Mouse (Mus musculus): ENCODE results near the gene Tfpi. TPM values are rescaled to one million over a fixed set of nuclear protein-coding genes. Genes with fewer than 3 reads are reported as not detected.
A peak's percentile ranks its signal among the peaks of the same experiment; 100 is the strongest.
"Not testable (repeated sequence)": the region's sequence is repeated elsewhere in the genome, so short reads cannot be mapped to it uniquely, and the experiment has no call there.

The Tfpi gene
- polyA plus RNA-seq (2016; fragmentation: Nextera tagmentation; extraction: Ambion mirVana): 12.5 and 13.9 TPM in 2 replicates

- H3K9me3 ChIP-seq (replicated peaks): no peaks in the 10 kb centered on the region
- peak within 1 kb of the TSS; percentile 30 for H3K4me3 ChIP-seq
- WGBS: 63% methylated on average over 4 of the region's 4 CpGs
- peak within 1 kb of the TSS; percentile 65 for H3K27ac ChIP-seq
- no peak for DNase-seq (ENCODE audit: low spot score)
- no peaks in the 10 kb centered on the region for H3K36me3 ChIP-seq
- H3K27me3 ChIP-seq (ENCODE audit: low read depth, poor library complexity, severe bottlenecking): no peaks in the 10 kb centered on the region
- H3K4me1 ChIP-seq: peaks cover 33% of the 10 kb centered on the region
These were observed at the start of gene Tfpi for GRCm38 (mm10) chr2:84476577-84476976. TSS of gene Tfpi (minus strand) at chr2:84476775.

GRCm38 (mm10) chr2:84526221-84526620 is 49.6 kb upstream of the Tfpi start:
- Histone ChIP-seq H3K36me3 (no peaks in the 10 kb centered on the region), H3K9me3 (replicated peaks) (no peaks in the 10 kb centered on the region), H3K27ac (no peak overlapping the region), H3K4me1 (no peaks in the 10 kb centered on the region), H3K27me3 (ENCODE audit: low read depth, poor library complexity, severe bottlenecking) (no peaks in the 10 kb centered on the region), H3K4me3 (no peak overlapping the region)
- DNase-seq (ENCODE audit: low spot score): no peak
- 84% methylated on average over 7 of the region's 7 CpGs for WGBS

GRCm38 (mm10) chr2:84525806-84526205 is 49.2 kb upstream of the Tfpi start:
- H3K27me3 ChIP-seq (ENCODE audit: low read depth, poor library complexity, severe bottlenecking): no peaks in the 10 kb centered on the region
- no peaks in the 10 kb centered on the region for H3K9me3 ChIP-seq (replicated peaks)
- WGBS: 76% methylated on average over 6 of the region's 6 CpGs
- H3K4me3 ChIP-seq: no peak overlapping the region
- H3K36me3 ChIP-seq: no peaks in the 10 kb centered on the region
- H3K27ac ChIP-seq: no peak overlapping the region
- no peaks in the 10 kb centered on the region for H3K4me1 ChIP-seq
- no peak for DNase-seq (ENCODE audit: low spot score)

GRCm38 (mm10) chr2:84525047-84525446 is 48.5 kb upstream of the Tfpi start:
- DNase-seq (ENCODE audit: low spot score): no peak
- Histone ChIP-seq H3K4me3 (no peak overlapping the region), H3K27ac (no peak overlapping the region), H3K9me3 (replicated peaks) (no peaks in the 10 kb centered on the region), H3K4me1 (no peaks in the 10 kb centered on the region), H3K36me3 (no peaks in the 10 kb centered on the region), H3K27me3 (ENCODE audit: low read depth, poor library complexity, severe bottlenecking) (no peaks in the 10 kb centered on the region)
- 96% methylated on average over 5 of the region's 5 CpGs for WGBS

- DNase-seq (ENCODE audit: low spot score): no peak
These were observed 47.4 kb upstream of the Tfpi start for GRCm38 (mm10) chr2:84523994-84524393.

GRCm38 (mm10) chr2:84523103-84523865 is 46.7 kb upstream of the Tfpi start:
- WGBS: 70% methylated on average over 6 of the region's 6 CpGs
- no peak overlapping the region for H3K27ac ChIP-seq
- H3K27me3 ChIP-seq (ENCODE audit: low read depth, poor library complexity, severe bottlenecking): no peaks in the 10 kb centered on the region
- H3K4me3 ChIP-seq: no peak overlapping the region
- H3K36me3 ChIP-seq: no peaks in the 10 kb centered on the region
- no peaks in the 10 kb centered on the region for H3K9me3 ChIP-seq (replicated peaks)
- DNase-seq (ENCODE audit: low spot score): no peak
- H3K4me1 ChIP-seq: no peaks in the 10 kb centered on the region

More at GRCm38 (mm10) chr2:84523994-84524393, 47.4 kb upstream of the Tfpi start:
- WGBS: 84% methylated on average over 6 of the region's 6 CpGs
- Histone ChIP-seq H3K36me3 (no peaks in the 10 kb centered on the region), H3K9me3 (replicated peaks) (no peaks in the 10 kb centered on the region), H3K27ac (no peak overlapping the region), H3K27me3 (ENCODE audit: low read depth, poor library complexity, severe bottlenecking) (no peaks in the 10 kb centered on the region), H3K4me1 (no peaks in the 10 kb centered on the region), H3K4me3 (no peak overlapping the region)

- no peaks in the 10 kb centered on the region for H3K36me3 ChIP-seq
- 77% methylated on average over 12 of the region's 12 CpGs for WGBS
- no peaks in the 10 kb centered on the region for H3K9me3 ChIP-seq (replicated peaks)
- H3K4me1 ChIP-seq: no peaks in the 10 kb centered on the region
- no peak for DNase-seq (ENCODE audit: low spot score)
- H3K27me3 ChIP-seq (ENCODE audit: low read depth, poor library complexity, severe bottlenecking): no peaks in the 10 kb centered on the region
- no peak overlapping the region for H3K27ac ChIP-seq
- H3K4me3 ChIP-seq: no peak overlapping the region
These were observed 43.0 kb upstream of the Tfpi start for GRCm38 (mm10) chr2:84519514-84520067.

- 85% methylated on average over 5 of the region's 5 CpGs for WGBS
- no peak overlapping the region for H3K27ac ChIP-seq
- H3K27me3 ChIP-seq (ENCODE audit: low read depth, poor library complexity, severe bottlenecking): no peaks in the 10 kb centered on the region
- no peak for DNase-seq (ENCODE audit: low spot score)
- no peaks in the 10 kb centered on the region for H3K9me3 ChIP-seq (replicated peaks)
- H3K36me3 ChIP-seq: no peaks in the 10 kb centered on the region
- no peak overlapping the region for H3K4me3 ChIP-seq
- no peaks in the 10 kb centered on the region for H3K4me1 ChIP-seq
These were observed 42.2 kb upstream of the Tfpi start for GRCm38 (mm10) chr2:84518767-84519166.

GRCm38 (mm10) chr2:84513281-84513680 is 36.7 kb upstream of the Tfpi start:
- H3K4me3 ChIP-seq: no peak overlapping the region
- DNase-seq (ENCODE audit: low spot score): no peak
- H3K4me1 ChIP-seq: no peaks in the 10 kb centered on the region
- H3K36me3 ChIP-seq: peaks cover 12% of the 10 kb centered on the region
- H3K9me3 ChIP-seq (replicated peaks): no peaks in the 10 kb centered on the region
- no peaks in the 10 kb centered on the region for H3K27me3 ChIP-seq (ENCODE audit: low read depth, poor library complexity, severe bottlenecking)
- H3K27ac ChIP-seq: no peak overlapping the region
- 89% methylated on average over 3 of the region's 3 CpGs for WGBS

- H3K27ac ChIP-seq: no peak overlapping the region
- H3K4me1 ChIP-seq: no peaks in the 10 kb centered on the region
- DNase-seq (ENCODE audit: low spot score): no peak
- no peak overlapping the region for H3K4me3 ChIP-seq
- H3K36me3 ChIP-seq: peaks cover 12% of the 10 kb centered on the region
- no peaks in the 10 kb centered on the region for H3K9me3 ChIP-seq (replicated peaks)
- no peaks in the 10 kb centered on the region for H3K27me3 ChIP-seq (ENCODE audit: low read depth, poor library complexity, severe bottlenecking)
- WGBS: 68% methylated on average over 2 of the region's 2 CpGs
These were observed 34.9 kb upstream of the Tfpi start for GRCm38 (mm10) chr2:84511508-84511907.

GRCm38 (mm10) chr2:84511036-84511435 is 34.5 kb upstream of the Tfpi start:
- 96% methylated on average over 4 of the region's 4 CpGs for WGBS
- no peaks in the 10 kb centered on the region for H3K27me3 ChIP-seq (ENCODE audit: low read depth, poor library complexity, severe bottlenecking)
- no peak overlapping the region for H3K27ac ChIP-seq
- DNase-seq (ENCODE audit: low spot score): no peak
- H3K36me3 ChIP-seq: peaks cover 12% of the 10 kb centered on the region
- H3K4me1 ChIP-seq: no peaks in the 10 kb centered on the region
- no peak overlapping the region for H3K4me3 ChIP-seq
- no peaks in the 10 kb centered on the region for H3K9me3 ChIP-seq (replicated peaks)

- H3K27ac ChIP-seq: peak overlapping the region; percentile 79
- DNase-seq (ENCODE audit: low spot score): peak; percentile 53
- peak overlapping the region; percentile 35; the same call in 1 of the 2 replicates for H3K4me3 ChIP-seq
- not testable (repeated sequence) for H3K36me3 ChIP-seq; H3K27me3 ChIP-seq (ENCODE audit: low read depth, poor library complexity, severe bottlenecking); H3K4me1 ChIP-seq; H3K9me3 ChIP-seq (replicated peaks)
- WGBS: 36% methylated on average over 7 of the region's 11 CpGs
These were observed 28.4 kb upstream of the Tfpi start for GRCm38 (mm10) chr2:84504954-84505394.

GRCm38 (mm10) chr2:84504285-84504684 is 27.7 kb upstream of the Tfpi start:
- Histone ChIP-seq H3K27ac (no peak overlapping the region), H3K4me3 (no peak overlapping the region), H3K27me3 (ENCODE audit: low read depth, poor library complexity, severe bottlenecking) (no peaks in the 10 kb centered on the region), H3K36me3 (no peaks in the 10 kb centered on the region), H3K9me3 (replicated peaks) (no peaks in the 10 kb centered on the region), H3K4me1 (0 out of 2 replicates have a peak, but pooled peaks cover 3% of the 10 kb centered on the region)
- WGBS: 88% methylated on average over 4 of the region's 4 CpGs
- no peak for DNase-seq (ENCODE audit: low spot score)

Data from limb, embryonic 10.5 days (tissue).